Mouse (Mus musculus) ES-CJ7 (cell line): ENCODE measurements around the gene Rgs7bp.
A peak's percentile ranks its signal among the peaks of the same experiment; 100 is the strongest.

Source experiments
- DNase-seq: peaks from one replicate; pipeline ENCODE4 v3.0.0; 2011; ENCODE audit warnings: low read depth, low spot score

The Rgs7bp gene

DNA sequence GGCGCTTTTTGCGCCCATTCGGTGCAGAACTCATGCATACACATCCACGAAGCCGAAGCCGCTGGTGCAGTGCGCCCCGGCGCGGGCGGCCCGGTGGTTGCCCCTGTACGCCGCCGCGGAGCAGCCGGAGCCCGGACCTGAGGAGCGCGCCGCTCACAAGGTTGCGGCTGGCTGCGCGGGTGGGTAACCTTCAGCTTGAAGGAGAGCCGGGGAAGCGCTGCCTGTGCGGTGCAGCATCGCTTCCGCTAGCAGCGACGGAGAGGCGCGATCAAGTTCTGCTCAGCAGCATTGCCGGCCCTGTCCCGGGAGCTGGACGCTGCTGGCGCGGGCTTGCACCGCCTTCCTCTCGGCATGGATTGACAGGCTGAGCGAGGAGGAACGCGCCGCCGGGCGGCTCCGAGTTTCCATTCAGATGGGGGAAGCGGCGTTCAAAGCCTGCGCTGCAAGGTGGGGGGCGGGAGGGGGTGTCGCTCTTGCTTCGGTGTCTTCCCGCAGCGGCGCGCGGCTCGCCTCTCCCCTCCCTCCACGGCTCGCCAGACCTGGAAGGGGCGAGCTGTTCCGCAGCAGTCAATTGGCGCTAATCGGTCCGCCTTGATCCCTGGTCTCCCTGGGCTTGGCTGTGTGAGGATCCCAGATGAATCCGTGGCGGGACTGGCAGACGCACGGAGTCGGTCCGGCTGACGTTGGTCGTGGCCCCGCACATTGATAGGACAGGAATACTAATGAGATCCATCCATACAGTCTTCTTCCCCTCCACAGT lies at the start of gene Rgs7bp:
TSS of gene Rgs7bp (minus strand) at position 750 of the 760 bp plus-strand sequence.
- peak; percentile 64 for DNase-seq

DNA sequence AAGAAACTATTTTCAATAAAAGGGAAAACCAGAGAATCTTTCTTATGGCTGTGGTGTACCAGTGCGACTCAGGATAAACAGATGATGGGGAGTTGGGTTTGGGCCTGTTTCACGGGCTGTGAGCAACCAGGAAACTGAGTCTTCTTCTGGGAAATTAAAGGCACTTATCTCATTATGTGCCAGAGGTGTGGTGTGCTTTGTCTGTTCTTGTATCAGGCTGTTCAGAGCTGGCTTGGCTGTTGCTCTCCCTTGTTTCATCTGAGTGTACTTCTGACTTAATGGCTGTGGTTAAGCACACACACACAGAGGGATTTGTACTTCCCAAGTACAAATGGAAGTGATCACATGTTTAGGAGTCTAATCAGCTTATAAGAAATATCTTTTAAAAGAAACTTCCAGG lies 49.7 kb upstream of the Rgs7bp start:
- no peak for DNase-seq

- DNase-seq: no peak
Measured at GRCm38 (mm10) chr13:105100705-105101104, 46.0 kb upstream of the Rgs7bp start.

GRCm38 (mm10) chr13:105096316-105096715 lies 41.6 kb upstream of the Rgs7bp start:
- DNase-seq: no peak

DNA sequence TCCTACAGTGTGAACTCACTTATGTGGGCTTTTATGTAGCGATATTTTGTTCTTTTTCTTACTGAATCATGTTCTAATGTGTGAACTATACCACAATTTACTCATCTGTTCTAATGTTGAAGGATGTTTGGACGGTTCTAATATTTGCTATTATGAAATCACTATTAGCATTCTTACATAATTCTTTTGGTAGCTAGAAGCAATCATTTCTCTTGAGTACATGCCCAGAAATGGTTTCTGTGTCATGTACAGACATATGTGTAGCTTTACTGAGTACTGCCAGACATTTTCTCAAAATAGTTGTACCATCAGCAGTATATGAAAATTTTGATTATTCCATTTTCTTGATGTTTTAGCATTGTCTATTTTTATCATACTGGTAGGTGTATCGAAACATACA lies 34.5 kb upstream of the Rgs7bp start:
- no peak for DNase-seq

- peak; percentile 16 for DNase-seq
Measured at GRCm38 (mm10) chr13:105081862-105082261, 27.1 kb upstream of the Rgs7bp start, which contains the start of gene 4933425L06Rik. 4933425L06Rik (plus strand) TSS chr13:105082122.

GRCm38 (mm10) chr13:105066890-105067845 lies 12.4 kb upstream of the Rgs7bp start:
- DNase-seq: peak; percentile 19

GRCm38 (mm10) chr13:105066119-105066518 lies 11.4 kb upstream of the Rgs7bp start:
- DNase-seq: no peak

- peak; percentile 45 for DNase-seq
Measured at GRCm38 (mm10) chr13:105055374-105055773, 644 bp upstream of the Rgs7bp start.

- DNase-seq: peak; percentile 17
Measured at GRCm38 (mm10) chr13:105054941-105055309, 195 bp upstream of the Rgs7bp start.

- DNase-seq: peak; percentile 35
Measured at GRCm38 (mm10) chr13:105053618-105054017, 1.1 kb downstream of the Rgs7bp start.

DNA sequence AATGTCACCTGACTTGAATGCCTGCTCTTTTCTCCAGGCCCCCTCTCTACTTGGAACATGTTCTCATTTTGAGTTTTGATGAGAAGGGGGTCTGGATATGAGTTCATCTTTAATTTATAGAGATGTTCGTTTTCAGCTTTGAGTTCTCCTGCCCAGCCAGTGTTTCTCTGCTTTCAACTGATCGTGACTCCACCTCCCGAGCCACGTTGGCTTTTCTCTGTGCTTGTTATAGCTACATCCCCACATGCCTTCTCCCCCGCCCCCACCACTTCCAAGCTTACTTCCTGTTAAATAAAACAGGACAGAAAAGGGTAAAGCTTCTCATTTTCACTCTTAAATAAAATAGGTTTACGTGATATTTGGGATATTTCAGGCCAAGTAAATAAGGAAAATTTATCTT lies 3.3 kb downstream of the Rgs7bp start:
- no peak for DNase-seq

DNA sequence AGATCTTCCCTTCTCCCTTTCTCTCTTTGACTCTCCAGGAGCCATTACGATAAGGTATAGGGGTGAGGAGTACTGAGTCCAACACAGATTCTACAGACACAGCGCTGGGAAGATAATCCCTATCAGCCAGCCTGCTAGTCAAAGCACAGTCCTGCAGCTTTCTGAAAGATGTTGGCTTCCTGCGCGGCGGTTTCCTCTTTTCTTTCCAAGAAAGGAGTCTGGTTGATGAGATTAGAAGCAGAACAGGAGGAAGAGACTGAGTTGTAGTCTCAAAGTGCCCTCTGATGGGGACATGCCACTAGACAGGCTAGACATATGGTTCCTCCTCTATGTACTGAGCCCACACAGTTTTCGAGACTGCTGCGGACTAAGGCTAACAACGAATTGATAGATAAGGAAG lies 6.1 kb downstream of the Rgs7bp start:
- no peak for DNase-seq

DNA sequence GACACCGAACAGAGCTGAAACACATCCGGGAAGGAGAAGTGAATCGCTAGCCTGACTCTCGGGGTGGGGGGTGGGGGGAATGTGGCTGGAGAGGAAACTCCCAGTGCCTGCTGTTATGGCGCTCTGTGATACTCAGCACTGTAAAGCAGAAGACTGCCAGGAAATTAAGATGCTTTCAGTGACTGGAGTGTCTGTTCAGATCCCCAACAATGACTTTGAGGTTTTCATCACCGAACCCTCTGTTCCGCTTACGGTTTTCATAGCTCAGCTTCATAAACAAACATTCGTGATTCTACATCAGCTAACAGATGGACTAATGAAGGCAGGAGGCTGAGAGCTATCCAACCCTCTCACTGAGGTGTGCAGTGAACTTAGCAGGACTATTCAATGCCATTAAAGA lies 7.4 kb downstream of the Rgs7bp start:
- DNase-seq: no peak

GRCm38 (mm10) chr13:105043882-105044281 lies 10.8 kb downstream of the Rgs7bp start:
- DNase-seq: no peak

- no peak for DNase-seq
Measured at GRCm38 (mm10) chr13:105038334-105038733, 16.4 kb downstream of the Rgs7bp start.

DNA sequence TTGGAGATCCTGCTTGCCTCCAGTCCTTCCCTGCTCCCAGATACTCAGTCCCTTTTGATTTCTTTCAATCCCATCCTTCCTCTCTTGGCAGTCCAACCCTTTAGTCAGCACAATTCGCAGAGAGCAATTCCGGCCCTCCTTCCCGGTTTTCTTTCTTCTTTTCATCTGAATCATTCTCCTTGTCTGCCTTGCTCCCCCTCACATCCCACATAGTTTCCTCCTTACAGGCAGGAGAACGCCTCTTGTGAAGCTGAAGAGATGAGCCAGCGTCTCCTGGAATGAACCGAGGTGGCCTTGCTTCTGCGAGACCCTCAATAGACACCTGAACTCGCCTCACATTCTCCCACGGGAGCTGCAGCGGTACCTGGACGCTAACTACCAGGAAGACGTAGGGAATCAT lies 16.9 kb downstream of the Rgs7bp start:
- no peak for DNase-seq

DNA sequence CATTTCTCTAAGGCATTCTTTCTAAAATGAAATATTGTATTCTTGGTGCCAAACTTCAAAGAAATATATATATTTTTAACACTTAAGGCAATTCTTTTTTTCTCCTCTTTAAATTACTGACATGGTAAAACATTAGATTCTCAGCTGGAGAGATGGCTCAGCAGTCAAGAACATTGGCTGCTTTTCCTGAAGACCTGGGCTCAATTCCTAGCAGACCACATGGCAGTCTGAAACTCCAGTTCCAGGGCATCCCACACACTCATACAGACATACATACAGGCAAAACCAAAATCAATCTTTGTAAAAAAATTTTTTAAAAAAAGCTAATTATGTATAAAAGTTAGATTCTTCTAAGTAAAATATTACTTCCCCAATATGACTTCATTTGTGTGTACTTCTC lies 22.8 kb downstream of the Rgs7bp start:
- DNase-seq: no peak

DNA sequence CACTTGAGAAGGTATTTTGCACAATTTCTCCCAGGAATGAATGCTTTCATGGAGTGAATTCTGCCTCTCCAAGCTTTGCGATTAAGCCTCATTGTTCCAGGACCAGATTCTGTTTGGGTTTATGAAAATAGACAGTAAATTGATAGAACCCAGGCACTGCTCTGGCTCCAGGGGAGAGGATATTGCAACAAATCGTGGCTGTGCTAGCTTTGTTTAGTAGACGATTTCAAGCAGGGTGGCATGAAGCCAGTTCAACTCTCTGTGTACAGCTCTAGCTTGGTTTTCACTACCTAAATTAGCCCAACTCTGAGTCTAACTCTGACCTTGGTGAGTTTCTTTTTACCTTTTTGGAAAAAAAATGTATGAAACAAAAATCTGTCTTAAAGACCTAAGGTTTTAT lies 26.5 kb downstream of the Rgs7bp start:
- DNase-seq: no peak

DNA sequence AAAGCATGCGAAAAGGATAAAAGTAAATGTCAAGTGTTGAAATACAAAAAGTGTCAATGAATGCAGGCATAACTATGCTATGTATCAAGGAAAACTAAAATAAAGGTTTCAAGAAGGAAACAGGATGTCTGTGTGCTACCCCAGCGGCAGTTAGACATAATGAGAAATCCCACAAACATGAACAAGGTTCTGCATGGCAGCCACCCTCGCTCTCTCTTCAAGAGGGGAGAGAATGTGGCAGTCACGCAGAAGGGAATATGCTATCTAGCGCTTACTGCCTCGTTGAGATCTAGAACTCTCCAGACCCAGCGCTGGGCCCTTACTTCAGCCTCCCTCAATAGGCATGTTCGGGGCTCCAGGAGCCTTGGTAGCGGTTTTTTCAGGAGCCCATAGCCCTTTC lies 38.2 kb downstream of the Rgs7bp start:
- no peak for DNase-seq

- DNase-seq: no peak
Measured at GRCm38 (mm10) chr13:105015710-105016404, 38.9 kb downstream of the Rgs7bp start.

DNA sequence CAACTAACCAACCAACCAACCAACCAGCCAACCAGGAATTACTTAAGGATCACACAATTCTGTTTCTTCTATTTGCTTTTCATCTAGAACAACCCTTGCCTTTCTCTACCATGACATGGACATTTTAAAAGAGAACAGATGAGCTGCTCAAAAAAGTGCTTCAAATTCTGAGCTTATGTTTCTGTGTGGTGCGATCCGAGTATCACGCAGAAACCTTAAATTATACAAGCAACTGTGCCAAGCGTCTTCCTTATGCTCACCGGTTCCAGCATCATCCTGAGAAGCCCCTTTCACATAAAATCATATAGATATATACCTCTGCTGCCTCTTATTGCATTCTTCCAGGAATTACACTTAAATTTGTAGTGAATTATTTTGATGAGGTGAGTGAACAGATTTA lies 43.4 kb downstream of the Rgs7bp start:
- DNase-seq: no peak
